Comparison of ENCODE assay signal across 22 mouse cellular contexts in the genomic region with DNA sequence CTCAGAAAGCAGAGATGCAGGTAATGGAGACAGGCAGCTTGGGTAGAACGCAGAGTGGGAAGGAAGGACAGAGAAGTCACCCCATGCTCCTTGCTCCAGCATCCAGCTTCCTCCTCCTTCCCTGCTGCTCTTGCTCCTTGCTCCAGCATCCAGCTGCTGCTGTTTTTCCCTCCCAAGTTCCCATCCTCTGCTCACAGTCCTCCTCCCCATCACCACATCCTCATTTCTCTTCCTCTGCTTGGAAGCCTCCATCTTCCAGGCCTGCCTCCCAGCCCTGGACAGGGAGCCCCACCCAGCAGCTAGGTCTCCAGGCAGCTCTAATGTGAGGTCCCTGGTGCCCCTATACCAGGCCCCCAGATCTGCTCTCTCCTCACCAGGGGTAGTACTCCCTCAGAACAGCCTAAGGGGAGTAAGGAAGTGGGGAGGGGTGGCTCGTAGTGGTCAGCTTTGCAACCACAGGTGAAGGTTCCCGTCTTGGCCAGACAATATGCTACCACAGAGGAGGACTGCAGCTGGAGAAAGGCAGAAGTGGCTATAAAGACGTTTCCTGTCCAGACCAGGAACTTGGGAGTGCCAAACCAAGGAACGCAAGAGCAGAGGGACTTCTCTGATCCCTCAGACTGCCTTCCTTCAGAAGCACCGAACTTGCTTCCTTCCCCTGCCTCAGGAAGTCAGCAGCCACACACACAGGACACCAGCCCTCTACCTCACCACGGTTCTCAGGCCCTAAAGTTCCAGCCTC. TPM values are rescaled to one million over a fixed set of nuclear protein-coding genes. Genes with fewer than 3 reads are reported as not detected.
A peak's percentile ranks its signal among the peaks of the same experiment; 100 is the strongest.
DNase-seq lines count a peak whose midpoint lies in the region; ATAC-seq and TF ChIP-seq lines count a peak whose summit lies in the region.
"Had no signal": no experiment of that assay in that cellular context is flagged by ENCODE, and none has a peak within 500 bp of the region (broad histone marks: within the 10 kb centered on the region; RNA-seq: fewer than 3 reads in every experiment).

No protein-coding gene starts in this region.

- H3K79me2 ChIP-seq in heart, adult 2 months (replicated peaks; ENCODE audit: control insufficient read depth, insufficient read depth, low read length) = no peaks in the 10 kb centered on the region

- H3K36me3 ChIP-seq in heart, adult 2 months (ENCODE audit: control insufficient read depth, insufficient read depth, low read length) = no peaks in the 10 kb centered on the region
- H3K36me3 ChIP-seq in forebrain, embryonic 15.5 days = no peaks in the 10 kb centered on the region
- H3K36me3 ChIP-seq: embryonic facial prominence, embryonic 15.5 days; heart, embryonic 15.5 days; hindbrain, embryonic 10.5 days; limb, embryonic 12.5 days; lung, embryonic 15.5 days; midbrain, embryonic 10.5 days; neural tube, embryonic 12.5 days had no signal

- WGBS in heart, adult 2 months = 40% methylated on average over 7 of the region's 7 CpGs
- WGBS in forebrain, embryonic 15.5 days = 63% methylated on average over 7 of the region's 7 CpGs

- no peak overlapping the region for H3K9ac ChIP-seq in heart, adult 2 months (ENCODE audit: low read depth, low read length)
- no peak overlapping the region for H3K9ac ChIP-seq in forebrain, embryonic 15.5 days (replicated peaks)
- H3K9ac ChIP-seq: embryonic facial prominence, embryonic 15.5 days; heart, embryonic 15.5 days; limb, embryonic 12.5 days; liver, embryonic 14.5 days; lung, embryonic 15.5 days; neural tube, embryonic 12.5 days had no signal

- no peak for TF ChIP-seq CTCF in heart, adult 2 months (IDR thresholded peaks at IDR 0.05)

- DNase-seq in heart, adult 2 months = peak; percentile 35 to 44
- DNase-seq in heart, adult 8-10 months (ENCODE audit: low spot score) = no peak
- DNase-seq in lung, postnatal 36 days = peak; percentile 39
- no peak for DNase-seq in lung, postnatal 25 days (ENCODE audit: low spot score)
- DNase-seq in telencephalon, adult 2 months (ENCODE audit: low read depth, low spot score) = peak; percentile 35
- DNase-seq: B cell, adult 2 months; cerebellum, adult 9-11 months; kidney, adult 11 months; kidney, postnatal 10 days had no signal

- peaks cover 2% of the 10 kb centered on the region for H3K4me1 ChIP-seq in heart, adult 2 months (ENCODE audit: control insufficient read depth, insufficient read depth, low read length)
- H3K4me1 ChIP-seq in forebrain, embryonic 15.5 days = peaks cover 5% of the 10 kb centered on the region; the same call in 1 of the 2 replicates
- H3K4me1 ChIP-seq: embryonic facial prominence, embryonic 15.5 days; hindbrain, embryonic 10.5 days; lung, embryonic 15.5 days had no signal

- TF ChIP-seq EP300 in heart, adult 2 months (IDR thresholded peaks at IDR 0.05; ENCODE audit: insufficient read depth, low read depth, low read length) = no peak

- H3K27ac ChIP-seq in heart, adult 2 months = no peak overlapping the region
- H3K27ac ChIP-seq in forebrain, embryonic 15.5 days (replicated peaks) = no peak overlapping the region
- H3K27ac ChIP-seq: embryonic facial prominence, embryonic 15.5 days; heart, embryonic 15.5 days; hindbrain, embryonic 10.5 days; hindbrain, postnatal 0 days; layer of hippocampus, adult 2 months; limb, embryonic 12.5 days; liver, embryonic 14.5 days; lung, embryonic 15.5 days; midbrain, embryonic 10.5 days; neural tube, embryonic 12.5 days had no signal

- peak; percentile 40 to 54 for ATAC-seq in hematopoietic stem cell, adult 5-6 weeks (replicated peaks in 1 of 2; ENCODE audit: insufficient read depth in 1 of 2, low FRiP score in 2 of 2, low TSS enrichment in 1 of 2, low read depth in 1 of 2, poor library complexity in 2 of 2, severe bottlenecking in 2 of 2)
- ATAC-seq in forebrain, embryonic 15.5 days (replicated peaks) = no peak
- ATAC-seq: hindbrain, postnatal 0 days had no signal

- no peaks in the 10 kb centered on the region for H3K27me3 ChIP-seq in heart, adult 2 months (ENCODE audit: control insufficient read depth, insufficient read depth, low read length)
- H3K27me3 ChIP-seq in forebrain, embryonic 15.5 days = peaks cover 9% of the 10 kb centered on the region

- H3K9me3 ChIP-seq in forebrain, embryonic 15.5 days = no peaks in the 10 kb centered on the region
- H3K9me3 ChIP-seq: embryonic facial prominence, embryonic 15.5 days; heart, embryonic 15.5 days; hindbrain, embryonic 10.5 days; limb, embryonic 12.5 days; lung, embryonic 15.5 days; midbrain, embryonic 10.5 days; neural tube, embryonic 12.5 days had no signal

- TF ChIP-seq POLR2A in heart, adult 2 months (IDR thresholded peaks at IDR 0.05; ENCODE audit: insufficient read depth, low read depth, low read length) = no peak

- H3K4me3 ChIP-seq in heart, adult 2 months = no peak overlapping the region
- H3K4me3 ChIP-seq in forebrain, embryonic 15.5 days = no peak overlapping the region
- H3K4me3 ChIP-seq: embryonic facial prominence, embryonic 15.5 days; heart, embryonic 15.5 days; hindbrain, embryonic 10.5 days; layer of hippocampus, adult 2 months; limb, embryonic 12.5 days; lung, embryonic 15.5 days; midbrain, embryonic 10.5 days; neural tube, embryonic 12.5 days had no signal

- H3K4me2 ChIP-seq in forebrain, embryonic 15.5 days (replicated peaks) = no peak overlapping the region
- H3K4me2 ChIP-seq: embryonic facial prominence, embryonic 15.5 days; heart, embryonic 15.5 days; limb, embryonic 12.5 days; lung, embryonic 15.5 days; neural tube, embryonic 12.5 days had no signal

- intact Hi-C loops in heart, adult 2 months (cut with DNase I) = no loop called here

RNA-seq across cellular contexts. Expression of a gene that starts 5.9 kb away (rescaled TPM):
- total RNA-seq in heart, adult 2 months (2021) = not detected
- polyA plus RNA-seq in heart, adult 2 months (2012; rRNA removed) = 0.12 and 0.88 TPM in 2 replicates
- total RNA-seq in heart, adult 8-10 months (2022) = not detected
- not detected in 2 replicates for total RNA-seq in hematopoietic stem cell, adult 5-6 weeks (2017)
- polyA plus RNA-seq in forebrain, embryonic 15.5 days (2015; fragmentation: Nextera tagmentation; extraction: Ambion mirVana) = not detected in 2 replicates
- total RNA-seq: gastrocnemius, adult 18-20 months; hindbrain, postnatal 0 days had no signal
- polyA plus RNA-seq: hindbrain, embryonic 10.5 days; limb, embryonic 12.5 days; lung, embryonic 15.5 days; midbrain, embryonic 10.5 days; neural tube, embryonic 12.5 days had no signal

RNA-seq across cellular contexts. Expression of a gene that starts 6.5 kb away (rescaled TPM):
- total RNA-seq in heart, adult 2 months (2021) = 1 to 10 TPM; 1.2 to 1.4 TPM
- 0.41 and 0.45 TPM in 2 replicates for polyA plus RNA-seq in heart, adult 2 months (2012; rRNA removed)
- total RNA-seq in heart, adult 8-10 months (2022) = 1 to 10 TPM; 1.9 to 3.6 (median 2.1) TPM
- total RNA-seq in hematopoietic stem cell, adult 5-6 weeks (2017) = 0.25 and 0.45 TPM in 2 replicates
- 0.45 and 0.77 TPM in 2 replicates for polyA plus RNA-seq in forebrain, embryonic 15.5 days (2015; fragmentation: Nextera tagmentation; extraction: Ambion mirVana)

Comparison
In these comparisons a context has a peak if more than half of its experiments do, and no peak if none do; other contexts are left out.
1. DNase-seq: peak in heart, adult 2 months (2 of 2), lung, postnatal 36 days (single experiment) and telencephalon, adult 2 months (single experiment); none in heart, adult 8-10 months (single experiment) and lung, postnatal 25 days (single experiment).